Mouse (Mus musculus) hindbrain, embryonic 16.5 days (tissue): ENCODE results near the gene Mpzl3. TPM values are rescaled to one million over a fixed set of nuclear protein-coding genes. Genes with fewer than 3 reads are reported as not detected.

ENCODE experiments used
- ATAC-seq: fragments of 200-750 bp; cut with Nextera tagmentation; 2 replicates; pipeline ENCODE4 v1.8.0; 2017; ENCODE audit warnings: moderate TSS enrichment, moderate library complexity
- H3K27ac ChIP-seq: fragments of 300-500 bp; sonication (generic); 2 replicates; pipeline ENCODE4 v1.5.1; 2014; ENCODE audit warnings: low read depth, mild to moderate bottlenecking, control low read depth, low read length, moderate library complexity
- H3K27me3 ChIP-seq: fragments of 300-500 bp; sonication (generic); replicated peaks from 2 replicates; pipeline ENCODE4 v1.6.1; 2014; ENCODE audit warnings: low read length; ENCODE audit not compliant: control insufficient read depth, insufficient read depth
- H3K36me3 ChIP-seq: fragments of 300-500 bp; sonication (generic); 2 replicates; pipeline ENCODE4 v1.6.1; 2014; ENCODE audit warnings: mild to moderate bottlenecking, low read length, moderate library complexity, mixed read lengths; ENCODE audit not compliant: control insufficient read depth, insufficient read depth
- H3K4me1 ChIP-seq: fragments of 300-500 bp; sonication (generic); 2 replicates; pipeline ENCODE4 v1.6.1; 2014; ENCODE audit warnings: low read depth, low read length; ENCODE audit not compliant: control insufficient read depth, insufficient read depth
- H3K4me2 ChIP-seq: fragments of 300-500 bp; sonication (generic); 2 replicates; pipeline ENCODE4 v1.6.1; 2014; ENCODE audit warnings: mild to moderate bottlenecking, low read length, control low read depth, moderate library complexity
- H3K4me3 ChIP-seq: fragments of 300-500 bp; sonication (generic); 2 replicates; pipeline ENCODE4 v1.5.1; 2014; ENCODE audit warnings: mild to moderate bottlenecking, low read length, control low read depth, moderate library complexity
- H3K9ac ChIP-seq: fragments of 300-500 bp; sonication (generic); 2 replicates; pipeline ENCODE4 v1.6.1; 2014; ENCODE audit warnings: low read depth, mild to moderate bottlenecking, control low read depth, low read length, moderate library complexity
- H3K9me3 ChIP-seq: fragments of 300-500 bp; sonication (generic); 2 replicates; pipeline ENCODE4 v1.6.1; 2014; ENCODE audit warnings: mild to moderate bottlenecking, low read length, moderate library complexity; ENCODE audit not compliant: control insufficient read depth
- WGBS: fragments of 180-500 bp; shearing (Covaris S2); extraction: QIAGEN DNeasy Blood & Tissue Kit; methylation state at CpG from one replicate; pipeline ENCODE4 v1.1.7; 2014; 5-methylcytosine and 5-hydroxymethylcytosine counted together
- polyA plus RNA-seq: library from polyadenylated mRNA; unstranded; fragments of >200 nt; fragmentation: Nextera tagmentation; extraction: Ambion mirVana; gene quantifications from 2 replicates; pipeline ENCODE4 v1.2.1, GENCODE M21; 2015

Mpzl3 gene
- polyA plus RNA-seq, 1 experiment from 2014 or later: 1.0 TPM

GRCm38 (mm10) chr9:45120567-45120966 lies 65.6 kb downstream of the Mpzl3 start:
- H3K4me2 ChIP-seq: no peak overlapping the region; the same call in 1 of the 2 replicates

GRCm38 (mm10) chr9:45121001-45121400 lies 66.0 kb downstream of the Mpzl3 start:
- Histone ChIP-seq H3K4me1 (peaks cover 32% of the 10 kb centered on the region), H3K36me3 (peaks cover 10% of the 10 kb centered on the region; the same call in 1 of the 2 replicates), H3K9me3 (no peaks in the 10 kb centered on the region), H3K27me3 (no peaks in the 10 kb centered on the region), H3K27ac (no peak overlapping the region), H3K4me3 (no peak overlapping the region), H3K9ac (no peak overlapping the region), H3K4me2 (no peak overlapping the region; the same call in 1 of the 2 replicates)
- ATAC-seq: no peak
- 59% methylated on average over 6 of the region's 6 CpGs for WGBS

More at GRCm38 (mm10) chr9:45120567-45120966, 65.6 kb downstream of the Mpzl3 start:
- H3K9ac ChIP-seq: no peak overlapping the region
- H3K4me1 ChIP-seq: peaks cover 34% of the 10 kb centered on the region
- no peak overlapping the region for H3K27ac ChIP-seq
- peaks cover 7% of the 10 kb centered on the region; the same call in 1 of the 2 replicates for H3K36me3 ChIP-seq
- no peak for ATAC-seq
- no peak overlapping the region for H3K4me3 ChIP-seq
- H3K9me3 ChIP-seq: no peaks in the 10 kb centered on the region
- no peaks in the 10 kb centered on the region for H3K27me3 ChIP-seq
- 88% methylated on average over 6 of the region's 6 CpGs for WGBS

- WGBS: 3% methylated on average over 10 of the region's 10 CpGs
- H3K9me3 ChIP-seq: no peaks in the 10 kb centered on the region
- ATAC-seq: peak; percentile 51
- H3K4me3 ChIP-seq: no peak overlapping the region
- H3K27ac ChIP-seq: no peak overlapping the region
- no peak overlapping the region for H3K9ac ChIP-seq
- H3K4me2 ChIP-seq: peak overlapping the region; percentile 31
- H3K4me1 ChIP-seq: peaks cover 31% of the 10 kb centered on the region
- H3K36me3 ChIP-seq: peaks cover 15% of the 10 kb centered on the region; the same call in 1 of the 2 replicates
- no peaks in the 10 kb centered on the region for H3K27me3 ChIP-seq
These were observed 66.8 kb downstream of the Mpzl3 start for GRCm38 (mm10) chr9:45121769-45122168.

- peaks cover 15% of the 10 kb centered on the region; the same call in 1 of the 2 replicates for H3K36me3 ChIP-seq
- no peaks in the 10 kb centered on the region for H3K9me3 ChIP-seq
- WGBS: 28% methylated on average over 9 of the region's 9 CpGs
- peak overlapping the region; percentile 5; the same call in 1 of the 2 replicates for H3K4me3 ChIP-seq
- H3K9ac ChIP-seq: 0 out of 2 replicates have a peak overlapping the region, but pooled peaks have one; percentile 24
- no peak overlapping the region for H3K27ac ChIP-seq
- no peak; the same call in 1 of the 2 replicates for ATAC-seq
- H3K27me3 ChIP-seq: no peaks in the 10 kb centered on the region
- H3K4me1 ChIP-seq: peaks cover 31% of the 10 kb centered on the region
- peak overlapping the region; percentile 31 for H3K4me2 ChIP-seq
These were observed 67.3 kb downstream of the Mpzl3 start for GRCm38 (mm10) chr9:45122209-45122761.

GRCm38 (mm10) chr9:45125211-45125610 lies 70.2 kb downstream of the Mpzl3 start:
- no peak overlapping the region for H3K9ac ChIP-seq
- H3K36me3 ChIP-seq: peaks cover 15% of the 10 kb centered on the region; the same call in 1 of the 2 replicates
- H3K4me3 ChIP-seq: no peak overlapping the region
- WGBS: 94% methylated on average over 14 of the region's 14 CpGs
- H3K9me3 ChIP-seq: no peaks in the 10 kb centered on the region
- no peaks in the 10 kb centered on the region for H3K27me3 ChIP-seq
- H3K4me2 ChIP-seq: no peak overlapping the region
- H3K4me1 ChIP-seq: peaks cover 16% of the 10 kb centered on the region
- H3K27ac ChIP-seq: no peak overlapping the region
- ATAC-seq: no peak

- Histone ChIP-seq H3K9me3 (no peaks in the 10 kb centered on the region), H3K4me3 (no peak overlapping the region), H3K27me3 (no peaks in the 10 kb centered on the region), H3K27ac (no peak overlapping the region), H3K36me3 (peaks cover 15% of the 10 kb centered on the region; the same call in 1 of the 2 replicates), H3K9ac (no peak overlapping the region), H3K4me1 (peaks cover 6% of the 10 kb centered on the region), H3K4me2 (no peak overlapping the region)
- ATAC-seq: no peak
- 61% methylated on average over 7 of the region's 7 CpGs for WGBS
These were observed 72.0 kb downstream of the Mpzl3 start for GRCm38 (mm10) chr9:45126941-45127340.

Other genes starting within 250 kb of the Mpzl3 start
- 14.4 and 16.4 TPM in 2 replicates for gene Kmt2a, start 173.9 kb upstream of the Mpzl3 start, polyA plus RNA-seq
- 711 and 802 TPM in 2 replicates for gene Atp5l, start 134.4 kb upstream of the Mpzl3 start, polyA plus RNA-seq
- gene Ube4a, start 89.6 kb upstream of the Mpzl3 start, polyA plus RNA-seq: 31.8 and 35.0 TPM in 2 replicates
- not detected in 2 replicates for gene Cd3g, start 74.8 kb upstream of the Mpzl3 start, polyA plus RNA-seq
- gene Cd3d, start 73.4 kb upstream of the Mpzl3 start, polyA plus RNA-seq: not detected in 2 replicates
- 0.15 and 0.19 TPM in 2 replicates for gene Cd3e, start 45.6 kb upstream of the Mpzl3 start, polyA plus RNA-seq
- gene Mpzl2, start 15.4 kb upstream of the Mpzl3 start, polyA plus RNA-seq: 2.5 and 3.0 TPM in 2 replicates
- 0.25 and 0.37 TPM in 2 replicates for gene Jaml, start 24.0 kb downstream of the Mpzl3 start, polyA plus RNA-seq
- 10.0 and 10.5 TPM in 2 replicates for gene Scn2b, start 62.6 kb downstream of the Mpzl3 start, polyA plus RNA-seq
- gene Scn4b, start 83.2 kb downstream of the Mpzl3 start, polyA plus RNA-seq: 0.60 and 0.81 TPM in 2 replicates
- gene BC049352, start 126.8 kb downstream of the Mpzl3 start, polyA plus RNA-seq: not detected in 2 replicates
- not detected in 2 replicates for gene Tmprss4, start 148.9 kb downstream of the Mpzl3 start, polyA plus RNA-seq
- gene Il10ra, start 214.0 kb downstream of the Mpzl3 start, polyA plus RNA-seq: 0.70 and 0.94 TPM in 2 replicates